Mouse (Mus musculus): ENCODE data around the gene Apba3.

DNA sequence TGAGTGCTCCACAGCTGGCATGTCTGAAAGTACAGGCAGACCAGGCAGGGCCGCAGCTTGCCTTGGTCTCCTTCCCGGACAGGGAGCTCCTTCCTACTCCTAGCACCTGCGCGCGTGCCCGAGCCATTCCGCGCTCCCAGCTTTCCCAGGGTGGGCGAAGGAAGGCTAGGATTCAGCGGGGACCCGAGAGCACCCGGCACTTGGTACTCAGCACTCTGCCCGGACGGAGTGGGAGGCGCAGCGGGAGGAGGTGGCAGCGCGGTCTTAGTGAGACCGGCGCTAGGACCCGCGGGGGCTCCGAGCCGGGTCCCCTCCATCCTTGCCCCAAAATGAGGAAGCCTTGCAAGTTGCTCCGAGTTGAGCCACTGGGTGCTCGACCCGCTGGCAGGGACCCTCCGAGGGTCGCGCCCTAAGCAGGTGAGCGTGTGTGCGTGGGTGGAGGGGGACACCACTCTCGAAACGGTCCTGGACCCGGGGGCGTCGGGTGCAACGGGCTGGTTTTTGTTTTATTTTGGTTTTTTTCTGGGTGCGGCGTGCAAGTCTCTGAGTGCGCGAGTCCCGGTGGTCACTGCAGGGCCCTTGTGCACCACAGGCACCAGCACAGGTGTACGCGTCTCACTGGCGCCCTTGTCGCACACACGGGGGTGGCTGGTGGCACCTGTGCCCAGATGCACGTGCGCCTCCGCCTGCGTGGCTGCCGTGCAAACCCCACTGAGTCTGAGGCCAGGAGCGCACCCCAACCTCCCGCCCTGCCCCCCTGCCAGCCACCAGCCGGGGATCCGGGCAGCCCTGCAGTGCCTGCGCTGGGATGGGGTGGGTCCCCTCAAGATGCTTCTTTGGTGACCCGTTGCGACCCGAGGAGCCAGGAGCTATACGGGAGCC is 9.4 kb upstream of the Apba3 start:
- TF ChIP-seq CTCF (conservative IDR thresholded peaks at IDR 0.05; ENCODE audit: low read length) (no peak), POU5F1 (IDR thresholded peaks at IDR 0.05; ENCODE audit: borderline replicate concordance, low read length) (no peak)

Measured in E14TG2a.4 (cell line).